Mouse (Mus musculus) MEL (cell line): ENCODE measurements around the gene Slc29a1. TPM values are rescaled to one million over a fixed set of nuclear protein-coding genes. Genes with fewer than 3 reads are reported as not detected.

Experiments used
- DNase-seq: peaks from one replicate; pipeline ENCODE4 v3.0.0; 2011; ENCODE audit warnings: low read depth, low spot score
- H3K27ac ChIP-seq: 2 replicates; pipeline ENCODE4 v1.5.1; 2012; ENCODE audit warnings: low read depth, mild to moderate bottlenecking, control low read depth, low read length, moderate library complexity; ENCODE audit not compliant: control insufficient read depth
- H3K27me3 ChIP-seq, 2 experiments: fragments of 150-350 bp in 1 of 2; sonication (generic) in 1 of 2; 2 replicates each; pipeline ENCODE4 v1.6.1; 2012; ENCODE audit warnings: low read length in 2 of 2, mild to moderate bottlenecking in 2 of 2, improper control_type of control experiment in 1 of 2, moderate library complexity in 1 of 2; ENCODE audit not compliant: insufficient read depth in 2 of 2, control insufficient read depth in 1 of 2
- H3K36me3 ChIP-seq, 2 experiments: 2 replicates each; pipeline ENCODE4 v1.6.1; 2012 to 2014; ENCODE audit warnings: low read length in 2 of 2, improper control_type of control experiment in 1 of 2, inconsistent platforms in 1 of 2, mild to moderate bottlenecking in 1 of 2; ENCODE audit not compliant: insufficient read depth in 2 of 2, control insufficient read depth in 1 of 2
- H3K4me1 ChIP-seq, 2 experiments: fragments of 150-350 bp in 1 of 2; sonication (generic) in 1 of 2; 2 replicates each; pipeline ENCODE4 v1.6.1; 2012; ENCODE audit warnings: low read length in 2 of 2, improper control_type of control experiment in 1 of 2, mild to moderate bottlenecking in 1 of 2; ENCODE audit not compliant: insufficient read depth in 2 of 2, control insufficient read depth in 1 of 2
- H3K4me3 ChIP-seq, 2 experiments: fragments of 150-350 bp in 1 of 2; sonication (generic) in 1 of 2; 2 replicates each; pipeline ENCODE4 v1.5.1; 2012; ENCODE audit warnings: low read depth in 2 of 2, low read length in 2 of 2, mild to moderate bottlenecking in 2 of 2, moderate library complexity in 2 of 2, control low read depth in 1 of 2, improper control_type of control experiment in 1 of 2; ENCODE audit not compliant: control insufficient read depth in 1 of 2, insufficient read depth in 1 of 2
- H3K79me2 ChIP-seq: 2 replicates; pipeline ENCODE4 v1.6.1; 2012; ENCODE audit warnings: mild to moderate bottlenecking, low read length, moderate library complexity; ENCODE audit not compliant: control insufficient read depth, poor library complexity, insufficient read depth
- H3K9ac ChIP-seq: 2 replicates; pipeline ENCODE4 v1.6.1; 2012; ENCODE audit warnings: low read depth, mild to moderate bottlenecking, control low read depth, low read length, moderate library complexity; ENCODE audit not compliant: control insufficient read depth, poor library complexity, severe bottlenecking
- H3K9me3 ChIP-seq: fragments of 150-350 bp; sonication (generic); replicated peaks from 2 replicates; pipeline ENCODE4 v1.6.1; 2012; ENCODE audit warnings: mild to moderate bottlenecking, low read length, improper control_type of control experiment, moderate library complexity; ENCODE audit not compliant: insufficient read depth
- CHD2 ChIP-seq: IDR thresholded peaks from 2 replicates; pipeline ENCODE4 v1.6.1; 2011; ENCODE audit warnings: low read length, improper control_type of control experiment
- ETS1 ChIP-seq: IDR thresholded peaks from 2 replicates; pipeline ENCODE4 v1.6.1; 2012; ENCODE audit warnings: low read depth, mild to moderate bottlenecking, inconsistent platforms, low read length, improper control_type of control experiment, moderate library complexity
- GABPA ChIP-seq: IDR thresholded peaks from 2 replicates; pipeline ENCODE4 v1.6.1; 2012; ENCODE audit warnings: low read depth, mild to moderate bottlenecking, inconsistent platforms, low read length, improper control_type of control experiment, moderate library complexity
- GATA1 ChIP-seq: IDR thresholded peaks from 2 replicates; pipeline ENCODE4 v1.6.1; 2011; ENCODE audit warnings: low read depth, low read length, improper control_type of control experiment
- HCFC1 ChIP-seq: IDR thresholded peaks from 2 replicates; pipeline ENCODE4 v1.6.1; 2012; ENCODE audit warnings: low read depth, mild to moderate bottlenecking, inconsistent platforms, low read length, improper control_type of control experiment, moderate library complexity
- JUND ChIP-seq: IDR thresholded peaks from 2 replicates; pipeline ENCODE4 v1.6.1; 2011; ENCODE audit warnings: low read depth, mild to moderate bottlenecking, improper control_type of control experiment, low read length
- MAFK ChIP-seq: IDR thresholded peaks from 2 replicates; pipeline ENCODE4 v1.6.1; 2011; ENCODE audit warnings: low read depth, mild to moderate bottlenecking, low read length, improper control_type of control experiment, borderline replicate concordance
- MAZ ChIP-seq: IDR thresholded peaks from 2 replicates; pipeline ENCODE4 v1.6.1; 2012; ENCODE audit warnings: low read depth, mild to moderate bottlenecking, inconsistent platforms, low read length, improper control_type of control experiment
- MEF2A ChIP-seq: IDR thresholded peaks from 2 replicates; pipeline ENCODE4 v1.6.1; 2014; ENCODE audit warnings: low read depth, mild to moderate bottlenecking, inconsistent platforms, low read length, improper control_type of control experiment; ENCODE audit not compliant: poor library complexity, insufficient replicate concordance, severe bottlenecking; ENCODE audit errors: extremely low read depth
- MXI1 ChIP-seq: IDR thresholded peaks from 2 replicates; pipeline ENCODE4 v1.6.1; 2011; ENCODE audit warnings: mild to moderate bottlenecking, low read depth, low read length, improper control_type of control experiment
- MYB ChIP-seq: IDR thresholded peaks from 2 replicates; pipeline ENCODE4 v1.6.1; 2011; ENCODE audit warnings: mild to moderate bottlenecking, low read depth, low read length, improper control_type of control experiment
- MYC ChIP-seq: IDR thresholded peaks from 2 replicates; pipeline ENCODE4 v1.6.1; 2011; ENCODE audit warnings: low read depth, mild to moderate bottlenecking, low read length, improper control_type of control experiment, moderate library complexity
- POLR2A ChIP-seq, 2 experiments: IDR thresholded peaks; 2 replicates each; pipeline ENCODE4 v1.6.1; 2011 to 2012; ENCODE audit warnings: low read length in 2 of 2, mild to moderate bottlenecking in 2 of 2, control low read depth in 1 of 2, improper control_type of control experiment in 1 of 2, low read depth in 1 of 2, moderate library complexity in 1 of 2; ENCODE audit not compliant: control insufficient read depth in 1 of 2, insufficient read depth in 1 of 2, poor library complexity in 1 of 2
- POLR2AphosphoS2 ChIP-seq: IDR thresholded peaks from 2 replicates; pipeline ENCODE4 v1.6.1; 2011; ENCODE audit warnings: low read length, improper control_type of control experiment
- POLR2AphosphoS5 ChIP-seq: IDR thresholded peaks from 2 replicates; pipeline ENCODE4 v1.6.1; 2012; ENCODE audit warnings: low read depth, borderline replicate concordance, mild to moderate bottlenecking, inconsistent platforms, low read length, moderate library complexity, mixed read lengths
- RAD21 ChIP-seq: IDR thresholded peaks from 2 replicates; pipeline ENCODE4 v1.6.1; 2011; ENCODE audit warnings: mild to moderate bottlenecking, low read depth, low read length, improper control_type of control experiment
- RCOR1 ChIP-seq: IDR thresholded peaks from 2 replicates; pipeline ENCODE4 v1.6.1; 2012; ENCODE audit warnings: low read depth, mild to moderate bottlenecking, inconsistent platforms, low read length, improper control_type of control experiment
- TAL1 ChIP-seq: IDR thresholded peaks from 2 replicates; pipeline ENCODE4 v1.6.1; 2012; ENCODE audit warnings: mild to moderate bottlenecking, inconsistent platforms, low read length, moderate library complexity, mixed read lengths
- TBP ChIP-seq: IDR thresholded peaks from 2 replicates; pipeline ENCODE4 v1.8.0; 2011; ENCODE audit warnings: low read depth, low read length, improper control_type of control experiment
- TCF12 ChIP-seq: IDR thresholded peaks from 2 replicates; pipeline ENCODE4 v1.6.1; 2014; ENCODE audit warnings: low read depth, mild to moderate bottlenecking, inconsistent platforms, low read length, improper control_type of control experiment, moderate library complexity
- USF1 ChIP-seq: IDR thresholded peaks from 2 replicates; pipeline ENCODE4 v1.6.1; 2014; ENCODE audit warnings: low read depth, mild to moderate bottlenecking, inconsistent platforms, low read length, improper control_type of control experiment, moderate library complexity
- USF2 ChIP-seq, 2 experiments: IDR thresholded peaks; 2 replicates each; pipeline ENCODE4 v1.6.1; 2011 to 2012; ENCODE audit warnings: improper control_type of control experiment in 2 of 2, low read length in 2 of 2, borderline replicate concordance in 1 of 2, inconsistent platforms in 1 of 2, low read depth in 1 of 2, mild to moderate bottlenecking in 1 of 2; ENCODE audit not compliant: insufficient read depth in 1 of 2
- ZKSCAN1 ChIP-seq: IDR thresholded peaks from 2 replicates; pipeline ENCODE4 v1.6.1; 2012; ENCODE audit warnings: low read depth, mild to moderate bottlenecking, inconsistent platforms, low read length, improper control_type of control experiment, moderate library complexity
- polyA plus RNA-seq, 2 experiments: library from polyadenylated mRNA; stranded (reverse) in 1 of 2; unstranded in 1 of 2; fragments of >175 nt in 1 of 2; fragments of >200 nt in 1 of 2; gene quantifications; 2 replicates each; pipeline versions ENCODE4 v1.2.1 to v1.2.4; 2012; ENCODE audit warnings: low replicate concordance in 2 of 2, low read depth in 1 of 2; ENCODE audit not compliant: insufficient read length in 2 of 2, insufficient read depth in 1 of 2, missing spikeins in 1 of 2
- total RNA-seq: library from RNA; depleted of rRNA; stranded (reverse); fragments of 300-350 nt; gene quantifications from 2 replicates; pipeline ENCODE4 v1.2.3, GENCODE M21; 2012

Gene Slc29a1
- total and polyA plus RNA-seq, 3 experiments: 238 to 341 TPM; not detected in 1

- H3K9me3 ChIP-seq: no peaks in the 10 kb centered on the region
- H3K4me3 ChIP-seq: no peak overlapping the region
- H3K9ac ChIP-seq: no peak overlapping the region
- peaks cover 0 to 7% of the 10 kb centered on the region in 2 experiments; a peak in 2 of 4 replicates for H3K36me3 ChIP-seq
- peaks cover 0 to 2% of the 10 kb centered on the region in 2 experiments; a peak in 3 of 4 replicates for H3K27me3 ChIP-seq
- no peaks in the 10 kb centered on the region for H3K79me2 ChIP-seq
- no peak for DNase-seq
- peaks cover 0 to 24% of the 10 kb centered on the region in 2 experiments; a peak in 2 of 4 replicates for H3K4me1 ChIP-seq
- TF ChIP-seq JUND: no peak
- TF ChIP-seq POLR2AphosphoS2: no peak
- no peak for TF ChIP-seq POLR2AphosphoS5
- TF ChIP-seq GABPA: no peak
- no peak for TF ChIP-seq TBP
- no peak for TF ChIP-seq USF2 (IDR thresholded peaks at IDR 0.05; ENCODE audit: borderline replicate concordance in 1 of 2, insufficient read depth in 1 of 2, low read depth in 1 of 2, low read length in 2 of 2)
- no peak for TF ChIP-seq MEF2A
- TF ChIP-seq RAD21: no peak
- TF ChIP-seq ZKSCAN1: no peak
- no peak for TF ChIP-seq POLR2A (IDR thresholded peaks at IDR 0.05; ENCODE audit: control insufficient read depth in 1 of 2, insufficient read depth in 1 of 2, low read depth in 1 of 2, low read length in 2 of 2, poor library complexity in 1 of 2)
- no peak for TF ChIP-seq TAL1
- no peak for TF ChIP-seq MYB
- no peak for TF ChIP-seq MAZ
- H3K27ac ChIP-seq: no peak overlapping the region
Measured at GRCm38 (mm10) chr17:45550253-45550652, 49.2 kb downstream of the Slc29a1 start.

- Histone ChIP-seq H3K4me1 (peaks cover 0 to 19% of the 10 kb centered on the region in 2 experiments; a peak in 2 of 4 replicates), H3K9me3 (no peaks in the 10 kb centered on the region), H3K79me2 (no peaks in the 10 kb centered on the region), H3K9ac (peak within 1 kb of the TSS; percentile 49), H3K27ac (no peak within 1 kb of the TSS), H3K4me3 (peak within 1 kb of the TSS; percentile 30 to 78), H3K36me3 (peaks cover 0 to 4% of the 10 kb centered on the region in 2 experiments; a peak in 2 of 4 replicates), H3K27me3 (peaks cover 0 to 2% of the 10 kb centered on the region in 2 experiments; a peak in 3 of 4 replicates)
- no peak for TF ChIP-seq RCOR1
- TF ChIP-seq ETS1: no peak
- no peak for TF ChIP-seq POLR2AphosphoS2
- no peak for TF ChIP-seq CHD2
- no peak for TF ChIP-seq MXI1
- TF ChIP-seq MAFK: no peak
- TF ChIP-seq POLR2A (IDR thresholded peaks at IDR 0.05; ENCODE audit: control insufficient read depth in 1 of 2, insufficient read depth in 1 of 2, low read depth in 1 of 2, low read length in 2 of 2, poor library complexity in 1 of 2): no peak
- TF ChIP-seq TCF12: no peak
- no peak; the same call in 1 of the 2 replicates for TF ChIP-seq MAZ
- TF ChIP-seq USF1: no peak
- no peak for TF ChIP-seq GATA1
- no peak for TF ChIP-seq MYC
- TF ChIP-seq HCFC1: no peak
- peak; percentile 59 for DNase-seq
Measured at GRCm38 (mm10) chr17:45549617-45550181, 49.7 kb downstream of the Slc29a1 start, which contains the start of gene Tmem151b. TSS of gene Tmem151b (minus strand) at chr17:45549677.
